Mouse (Mus musculus): ENCODE results near the gene Jun. TPM values are rescaled to one million over a fixed set of nuclear protein-coding genes. Genes with fewer than 3 reads are reported as not detected.

Jun gene
- polyA plus RNA-seq, 1 experiment from 2014 or later, result 32.9 TPM

DNA sequence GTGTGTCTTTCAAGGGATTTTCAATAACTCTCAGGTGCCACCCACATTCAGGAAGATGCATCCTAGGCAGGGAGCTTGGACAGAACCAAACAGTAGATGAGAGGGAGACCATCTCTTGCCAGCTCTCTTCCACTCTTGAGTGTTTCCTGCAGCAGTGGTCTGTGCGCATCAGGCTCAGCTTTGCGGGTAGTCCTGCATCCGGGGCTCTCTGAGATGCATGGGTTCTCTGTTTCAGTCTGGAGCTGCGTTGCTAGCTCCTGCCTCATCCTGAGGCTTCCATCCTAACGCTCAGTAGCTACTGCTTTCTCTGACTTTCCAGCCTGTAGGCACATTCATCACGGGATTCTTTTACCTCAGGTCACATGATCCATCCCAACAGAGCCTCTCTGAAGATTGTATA, 43.9 kb upstream of the Jun start:
- Histone ChIP-seq H3K27me3 (ENCODE audit: control insufficient read depth, insufficient read depth, low read length) (no peaks in the 10 kb centered on the region), H3K36me3 (replicated peaks; ENCODE audit: control insufficient read depth, insufficient read depth, low read depth, low read length) (no peaks in the 10 kb centered on the region), H3K4me2 (ENCODE audit: low read depth, low read length) (no peak overlapping the region), H3K9ac (replicated peaks; ENCODE audit: low read length) (no peak overlapping the region), H3K4me1 (ENCODE audit: control insufficient read depth, insufficient read depth, low read length) (peaks cover 6% of the 10 kb centered on the region; the same call in 1 of the 2 replicates), H3K9me3 (replicated peaks; ENCODE audit: control insufficient read depth, low read length) (no peaks in the 10 kb centered on the region), H3K4me3 (ENCODE audit: low read depth, low read length) (no peak overlapping the region), H3K27ac (replicated peaks; ENCODE audit: low read depth, low read length) (no peak overlapping the region)
- DNase-seq (ENCODE audit: low spot score) (no peak), ATAC-seq (replicated peaks; ENCODE audit: insufficient number of reproducible peaks, low FRiP score, low TSS enrichment, low read depth) (no peak)
- WGBS, result 83% methylated on average over 6 of the region's 6 CpGs

DNA sequence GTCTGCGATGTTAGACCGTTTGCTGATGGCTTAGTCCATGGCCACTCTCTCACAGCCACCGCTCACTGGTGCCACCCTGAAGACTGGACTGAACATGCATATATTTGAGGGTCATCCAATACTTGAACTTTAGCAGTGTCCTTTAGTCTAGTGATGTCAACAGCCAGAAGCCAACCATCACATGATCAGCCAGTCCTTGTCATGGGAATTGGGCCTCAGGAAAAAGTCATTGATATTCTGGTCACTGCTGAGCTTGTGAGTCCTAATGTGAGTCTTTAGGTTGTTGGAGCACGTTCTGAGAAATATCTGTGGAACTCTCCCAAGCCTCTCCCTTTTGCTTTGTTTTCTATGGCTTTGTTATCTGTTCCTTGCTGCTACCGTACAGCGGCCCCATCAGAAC, 43.3 kb upstream of the Jun start:
- H3K27me3 ChIP-seq (ENCODE audit: control insufficient read depth, insufficient read depth, low read length), result no peaks in the 10 kb centered on the region
- WGBS, result 93% methylated on average over 6 of the region's 6 CpGs
- DNase-seq (ENCODE audit: low spot score), result no peak

DNA sequence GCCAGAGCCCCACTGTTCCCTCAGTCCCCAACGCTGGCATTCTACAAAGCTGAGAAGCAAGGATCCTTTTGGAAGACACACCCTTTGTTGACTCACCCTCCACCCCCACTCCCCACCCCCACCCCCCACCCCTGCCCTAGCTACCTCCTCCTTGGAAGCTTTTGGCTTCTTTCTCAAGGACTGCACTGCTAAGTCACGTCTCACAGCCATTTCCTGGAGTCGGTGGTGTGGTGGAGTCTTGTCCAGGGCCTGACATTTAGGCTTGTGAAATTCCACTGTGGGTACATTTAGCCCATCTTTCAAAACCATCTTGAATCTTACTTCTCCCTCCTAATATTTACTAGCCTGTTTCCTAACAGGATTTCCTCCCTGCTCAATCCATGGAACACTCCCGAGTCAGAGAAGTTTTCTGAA, 42.7 kb upstream of the Jun start:
- no peak for DNase-seq (ENCODE audit: low spot score)
- H3K27me3 ChIP-seq (ENCODE audit: control insufficient read depth, insufficient read depth, low read length), result no peaks in the 10 kb centered on the region
- no peak overlapping the region for H3K4me2 ChIP-seq (ENCODE audit: low read depth, low read length)
- H3K27ac ChIP-seq (replicated peaks; ENCODE audit: low read depth, low read length), result no peak overlapping the region
- ATAC-seq (replicated peaks; ENCODE audit: insufficient number of reproducible peaks, low FRiP score, low TSS enrichment, low read depth), result no peak
- H3K4me1 ChIP-seq (ENCODE audit: control insufficient read depth, insufficient read depth, low read length), result peaks cover 6% of the 10 kb centered on the region; the same call in 1 of the 2 replicates
- 44% methylated on average over 4 of the region's 4 CpGs for WGBS
- H3K9ac ChIP-seq (replicated peaks; ENCODE audit: low read length), result no peak overlapping the region
- no peaks in the 10 kb centered on the region for H3K36me3 ChIP-seq (replicated peaks; ENCODE audit: control insufficient read depth, insufficient read depth, low read depth, low read length)
- H3K4me3 ChIP-seq (ENCODE audit: low read depth, low read length), result no peak overlapping the region
- H3K9me3 ChIP-seq (replicated peaks; ENCODE audit: control insufficient read depth, low read length), result no peaks in the 10 kb centered on the region

More for the DNA sequence above, 43.3 kb upstream of the Jun start:
- no peak overlapping the region for H3K27ac ChIP-seq (replicated peaks; ENCODE audit: low read depth, low read length)
- no peak overlapping the region for H3K4me3 ChIP-seq (ENCODE audit: low read depth, low read length)
- no peak overlapping the region for H3K9ac ChIP-seq (replicated peaks; ENCODE audit: low read length)
- H3K36me3 ChIP-seq (replicated peaks; ENCODE audit: control insufficient read depth, insufficient read depth, low read depth, low read length), result no peaks in the 10 kb centered on the region
- H3K9me3 ChIP-seq (replicated peaks; ENCODE audit: control insufficient read depth, low read length), result no peaks in the 10 kb centered on the region
- ATAC-seq (replicated peaks; ENCODE audit: insufficient number of reproducible peaks, low FRiP score, low TSS enrichment, low read depth), result no peak
- H3K4me2 ChIP-seq (ENCODE audit: low read depth, low read length), result no peak overlapping the region
- peaks cover 6% of the 10 kb centered on the region; the same call in 1 of the 2 replicates for H3K4me1 ChIP-seq (ENCODE audit: control insufficient read depth, insufficient read depth, low read length)

DNA sequence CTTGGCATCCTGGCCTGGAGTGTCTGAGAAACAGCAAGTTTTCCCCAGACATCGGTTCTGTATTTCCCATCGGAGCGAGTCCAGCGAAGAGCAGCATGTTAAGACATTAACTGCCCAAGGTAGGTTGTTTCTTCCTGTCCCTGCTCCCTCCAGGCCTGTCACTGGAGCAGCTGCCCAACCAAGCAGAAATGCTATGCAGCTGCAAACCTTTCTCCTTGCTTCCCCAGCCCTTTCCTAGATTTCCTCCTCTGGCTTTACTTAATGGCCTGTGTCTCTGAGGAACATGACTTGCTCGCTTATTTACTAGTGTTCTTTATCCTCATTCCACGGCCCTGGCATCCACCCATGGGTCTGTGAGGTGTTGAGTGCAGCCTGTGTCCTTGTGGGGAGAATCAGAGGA, 41.6 kb upstream of the Jun start:
- no peak overlapping the region for H3K9ac ChIP-seq (replicated peaks; ENCODE audit: low read length)
- no peak for ATAC-seq (replicated peaks; ENCODE audit: insufficient number of reproducible peaks, low FRiP score, low TSS enrichment, low read depth)
- H3K36me3 ChIP-seq (replicated peaks; ENCODE audit: control insufficient read depth, insufficient read depth, low read depth, low read length), result no peaks in the 10 kb centered on the region
- H3K4me2 ChIP-seq (ENCODE audit: low read depth, low read length), result no peak overlapping the region
- no peak overlapping the region for H3K27ac ChIP-seq (replicated peaks; ENCODE audit: low read depth, low read length)
- no peaks in the 10 kb centered on the region for H3K9me3 ChIP-seq (replicated peaks; ENCODE audit: control insufficient read depth, low read length)
- 80% methylated on average over 6 of the region's 6 CpGs for WGBS
- H3K4me3 ChIP-seq (ENCODE audit: low read depth, low read length), result no peak overlapping the region
- no peaks in the 10 kb centered on the region for H3K27me3 ChIP-seq (ENCODE audit: control insufficient read depth, insufficient read depth, low read length)
- peaks cover 3% of the 10 kb centered on the region; the same call in 1 of the 2 replicates for H3K4me1 ChIP-seq (ENCODE audit: control insufficient read depth, insufficient read depth, low read length)
- DNase-seq (ENCODE audit: low spot score), result no peak

DNA sequence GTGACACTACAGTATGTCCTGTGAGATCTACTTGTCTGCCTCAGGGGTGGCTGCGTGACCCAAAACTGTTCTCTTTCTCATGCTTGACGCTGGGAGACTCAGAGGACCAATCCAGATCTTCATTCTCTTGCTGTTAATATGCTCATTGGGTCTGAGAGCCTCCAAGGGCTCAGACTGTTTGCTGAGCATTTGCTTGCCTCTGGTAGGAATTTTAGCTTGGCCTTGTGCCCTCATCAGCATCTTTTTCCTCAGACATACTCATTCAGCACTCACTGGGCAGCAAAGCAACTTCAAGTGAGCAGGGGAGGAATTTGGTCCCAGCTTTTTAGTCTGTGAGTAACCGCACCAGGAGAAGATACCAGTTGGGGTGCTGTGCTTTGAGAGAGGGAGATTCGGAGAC, 40.5 kb upstream of the Jun start:
- ATAC-seq (replicated peaks; ENCODE audit: insufficient number of reproducible peaks, low FRiP score, low TSS enrichment, low read depth) (no peak), DNase-seq (ENCODE audit: low spot score) (no peak)
- no peaks in the 10 kb centered on the region for H3K27me3 ChIP-seq (ENCODE audit: control insufficient read depth, insufficient read depth, low read length)
- H3K9me3 ChIP-seq (replicated peaks; ENCODE audit: control insufficient read depth, low read length), result no peaks in the 10 kb centered on the region
- H3K9ac ChIP-seq (replicated peaks; ENCODE audit: low read length), result no peak overlapping the region
- no peak overlapping the region for H3K4me2 ChIP-seq (ENCODE audit: low read depth, low read length)
- H3K4me3 ChIP-seq (ENCODE audit: low read depth, low read length), result no peak overlapping the region
- no peaks in the 10 kb centered on the region for H3K4me1 ChIP-seq (ENCODE audit: control insufficient read depth, insufficient read depth, low read length)
- no peak overlapping the region for H3K27ac ChIP-seq (replicated peaks; ENCODE audit: low read depth, low read length)
- H3K36me3 ChIP-seq (replicated peaks; ENCODE audit: control insufficient read depth, insufficient read depth, low read depth, low read length), result no peaks in the 10 kb centered on the region
- 86% methylated on average over 4 of the region's 4 CpGs for WGBS

DNA sequence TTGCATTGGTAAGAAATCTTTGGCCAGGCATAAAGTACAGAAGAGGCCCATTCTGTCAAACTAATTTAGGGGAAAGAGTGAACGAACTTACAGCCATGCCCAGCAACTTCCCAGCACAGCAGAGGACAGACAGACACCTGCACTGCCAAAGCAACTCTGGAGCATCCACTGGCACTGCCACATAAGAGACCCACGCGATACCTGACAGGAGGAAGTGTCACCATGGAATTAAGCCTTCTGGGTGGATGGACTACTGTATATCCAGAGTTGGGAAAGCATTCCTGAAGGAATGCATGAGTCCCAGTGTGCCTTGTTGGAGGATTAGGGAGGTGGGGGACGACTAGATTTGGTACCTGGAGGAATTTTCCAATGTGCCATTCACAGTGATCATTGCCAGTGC, 39.5 kb upstream of the Jun start:
- Histone ChIP-seq H3K9ac (replicated peaks; ENCODE audit: low read length) (no peak overlapping the region), H3K9me3 (replicated peaks; ENCODE audit: control insufficient read depth, low read length) (no peaks in the 10 kb centered on the region), H3K4me2 (ENCODE audit: low read depth, low read length) (no peak overlapping the region), H3K4me1 (ENCODE audit: control insufficient read depth, insufficient read depth, low read length) (no peaks in the 10 kb centered on the region), H3K4me3 (ENCODE audit: low read depth, low read length) (no peak overlapping the region), H3K27me3 (ENCODE audit: control insufficient read depth, insufficient read depth, low read length) (no peaks in the 10 kb centered on the region), H3K27ac (replicated peaks; ENCODE audit: low read depth, low read length) (no peak overlapping the region), H3K36me3 (replicated peaks; ENCODE audit: control insufficient read depth, insufficient read depth, low read depth, low read length) (no peaks in the 10 kb centered on the region)
- no peak for DNase-seq (ENCODE audit: low spot score)
- 86% methylated on average over 4 of the region's 4 CpGs for WGBS
- no peak for ATAC-seq (replicated peaks; ENCODE audit: insufficient number of reproducible peaks, low FRiP score, low TSS enrichment, low read depth)

DNA sequence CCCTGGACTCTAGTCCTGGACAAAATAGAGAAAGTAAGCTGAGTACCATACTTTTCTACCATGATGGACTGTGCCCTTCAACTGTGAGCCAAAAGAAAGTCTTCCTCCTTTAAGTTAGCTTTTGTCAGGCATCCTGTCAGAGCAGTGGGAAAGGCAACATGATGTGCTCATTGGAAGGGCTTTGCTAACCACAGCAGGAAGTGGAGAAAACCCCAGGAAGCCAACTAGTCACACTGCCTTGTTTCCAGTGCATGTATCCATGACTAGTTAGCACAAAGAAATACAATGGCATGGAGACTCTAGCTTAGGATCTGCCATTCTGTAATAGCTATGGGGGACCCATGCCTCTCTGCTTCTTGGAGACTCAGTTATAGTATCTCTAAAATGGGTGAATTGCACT, 37.9 kb upstream of the Jun start:
- H3K4me1 ChIP-seq (ENCODE audit: control insufficient read depth, insufficient read depth, low read length), result no peaks in the 10 kb centered on the region
- H3K4me2 ChIP-seq (ENCODE audit: low read depth, low read length), result no peak overlapping the region
- H3K27me3 ChIP-seq (ENCODE audit: control insufficient read depth, insufficient read depth, low read length), result no peaks in the 10 kb centered on the region
- H3K36me3 ChIP-seq (replicated peaks; ENCODE audit: control insufficient read depth, insufficient read depth, low read depth, low read length), result no peaks in the 10 kb centered on the region
- no peak for DNase-seq (ENCODE audit: low spot score)
- H3K9ac ChIP-seq (replicated peaks; ENCODE audit: low read length), result no peak overlapping the region
- H3K9me3 ChIP-seq (replicated peaks; ENCODE audit: control insufficient read depth, low read length), result no peaks in the 10 kb centered on the region
- no peak overlapping the region for H3K4me3 ChIP-seq (ENCODE audit: low read depth, low read length)
- H3K27ac ChIP-seq (replicated peaks; ENCODE audit: low read depth, low read length), result no peak overlapping the region
- no peak for ATAC-seq (replicated peaks; ENCODE audit: insufficient number of reproducible peaks, low FRiP score, low TSS enrichment, low read depth)

DNA sequence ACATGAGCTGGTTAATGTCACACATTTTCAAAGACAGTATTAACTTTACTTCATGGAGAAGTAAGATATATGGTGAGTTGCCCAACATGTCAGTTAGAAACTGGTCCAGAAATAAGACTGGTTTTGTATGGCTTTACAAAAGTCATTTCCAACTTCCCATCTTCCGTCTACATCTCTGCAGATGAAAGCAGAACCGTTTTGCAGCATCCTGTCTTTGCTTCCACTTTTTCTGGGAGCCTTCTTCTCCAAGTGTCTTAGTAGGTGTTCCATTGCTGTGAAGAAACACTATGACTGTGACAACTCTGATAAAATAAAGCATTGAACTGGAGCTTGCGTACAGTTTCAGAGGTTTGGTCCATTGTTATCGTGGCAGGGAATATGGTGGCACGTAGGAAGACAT, 37.0 kb upstream of the Jun start:
- ATAC-seq (replicated peaks; ENCODE audit: insufficient number of reproducible peaks, low FRiP score, low TSS enrichment, low read depth), result no peak
- no peak overlapping the region for H3K9ac ChIP-seq (replicated peaks; ENCODE audit: low read length)
- H3K27me3 ChIP-seq (ENCODE audit: control insufficient read depth, insufficient read depth, low read length), result no peaks in the 10 kb centered on the region
- H3K4me1 ChIP-seq (ENCODE audit: control insufficient read depth, insufficient read depth, low read length), result no peaks in the 10 kb centered on the region
- no peak overlapping the region for H3K4me3 ChIP-seq (ENCODE audit: low read depth, low read length)
- no peaks in the 10 kb centered on the region for H3K36me3 ChIP-seq (replicated peaks; ENCODE audit: control insufficient read depth, insufficient read depth, low read depth, low read length)
- no peaks in the 10 kb centered on the region for H3K9me3 ChIP-seq (replicated peaks; ENCODE audit: control insufficient read depth, low read length)
- H3K4me2 ChIP-seq (ENCODE audit: low read depth, low read length), result no peak overlapping the region
- 94% methylated on average over 5 of the region's 5 CpGs for WGBS
- no peak for DNase-seq (ENCODE audit: low spot score)
- H3K27ac ChIP-seq (replicated peaks; ENCODE audit: low read depth, low read length), result no peak overlapping the region

Data from embryonic facial prominence, embryonic 11.5 days (tissue).